Mouse (Mus musculus) CH12.LX (cell line): ENCODE results near the gene Pdgfa. TPM values are rescaled to one million over a fixed set of nuclear protein-coding genes. Genes with fewer than 3 reads are reported as not detected.

ENCODE experiments used
- DNase-seq: peaks from one replicate; pipeline ENCODE4 v3.0.0-alpha.2; 2013; ENCODE audit errors: extremely low read depth
- H3K27ac ChIP-seq: 2 replicates; pipeline ENCODE4 v1.5.1; 2012; ENCODE audit warnings: low read depth, mild to moderate bottlenecking, control low read depth, moderate library complexity; ENCODE audit not compliant: insufficient read depth
- H3K27me3 ChIP-seq: replicated peaks from 2 replicates; pipeline ENCODE3; 2012; ENCODE audit warnings: inconsistent platforms
- H3K36me3 ChIP-seq, 2 experiments: replicated peaks in 1 of 2; 2 replicates each; pipeline versions ENCODE3 to v1.6.1; 2012; ENCODE audit warnings: inconsistent platforms in 1 of 2, low read length in 1 of 2, mild to moderate bottlenecking in 1 of 2, mixed read lengths in 1 of 2, moderate library complexity in 1 of 2; ENCODE audit not compliant: control insufficient read depth in 1 of 2, insufficient read depth in 1 of 2
- H3K4me1 ChIP-seq, 2 experiments: 2 replicates each; pipeline ENCODE4 v1.6.1; 2012; ENCODE audit warnings: inconsistent platforms in 1 of 2, moderate library complexity in 1 of 2; ENCODE audit not compliant: insufficient read depth in 2 of 2, control insufficient read depth in 1 of 2
- H3K4me2 ChIP-seq: 2 replicates; pipeline ENCODE4 v1.6.1; 2012; ENCODE audit warnings: low read depth, mild to moderate bottlenecking, control low read depth; ENCODE audit not compliant: poor library complexity, insufficient read depth, severe bottlenecking
- H3K4me3 ChIP-seq, 3 experiments: fragments of 150-350 bp in 1 of 3; sonication (generic) in 1 of 3; replicated peaks in 1 of 3; 2 replicates each; pipeline versions ENCODE3 to v1.5.1; 2011 to 2012; ENCODE audit warnings: low read depth in 2 of 3, low read length in 2 of 3, mild to moderate bottlenecking in 2 of 3, moderate library complexity in 2 of 3, control low read depth in 1 of 3, improper control_type of control experiment in 1 of 3, inconsistent platforms in 1 of 3, mixed read lengths in 1 of 3; ENCODE audit not compliant: poor library complexity in 1 of 3
- H3K79me2 ChIP-seq: replicated peaks from 2 replicates; pipeline ENCODE4 v1.6.1; 2012; ENCODE audit warnings: mild to moderate bottlenecking, moderate library complexity; ENCODE audit not compliant: control insufficient read depth, poor library complexity, insufficient read depth, severe bottlenecking; ENCODE audit errors: extremely low read depth
- H3K9ac ChIP-seq: 2 replicates; pipeline ENCODE4 v1.6.1; 2012; ENCODE audit warnings: low read depth, mild to moderate bottlenecking, control low read depth, moderate library complexity; ENCODE audit not compliant: insufficient read depth
- H3K9me3 ChIP-seq: replicated peaks from 2 replicates; pipeline ENCODE3; 2012; ENCODE audit warnings: low read length, inconsistent platforms, mixed read lengths
- BHLHE40 ChIP-seq: IDR thresholded peaks from 2 replicates; pipeline ENCODE4 v1.6.1; 2011; ENCODE audit warnings: mild to moderate bottlenecking, low read depth, low read length, improper control_type of control experiment
- CHD1 ChIP-seq: IDR thresholded peaks from 2 replicates; pipeline ENCODE4 v1.6.1; 2012; ENCODE audit warnings: low read depth, low read length, improper control_type of control experiment, inconsistent platforms
- EP300 ChIP-seq: IDR thresholded peaks from 2 replicates; pipeline ENCODE4 v1.6.1; 2011; ENCODE audit warnings: low read length, improper control_type of control experiment
- ETS1 ChIP-seq: conservative IDR thresholded peaks from 2 replicates; pipeline ENCODE4 v1.6.1; 2012; ENCODE audit warnings: low read depth, mild to moderate bottlenecking, inconsistent platforms, low read length, improper control_type of control experiment, moderate library complexity
- GABPA ChIP-seq: IDR thresholded peaks from 2 replicates; pipeline ENCODE4 v1.6.1; 2012; ENCODE audit warnings: low read depth, low read length, improper control_type of control experiment, inconsistent platforms; ENCODE audit not compliant: insufficient replicate concordance
- HCFC1 ChIP-seq: IDR thresholded peaks from 2 replicates; pipeline ENCODE4 v1.6.1; 2012; ENCODE audit warnings: low read depth, mild to moderate bottlenecking, inconsistent platforms, low read length, improper control_type of control experiment
- IRF4 ChIP-seq: IDR thresholded peaks from 2 replicates; pipeline ENCODE4 v1.6.1; 2014; ENCODE audit warnings: low read depth, mild to moderate bottlenecking, inconsistent platforms, low read length, improper control_type of control experiment
- MAZ ChIP-seq: IDR thresholded peaks from 2 replicates; pipeline ENCODE4 v1.6.1; 2012; ENCODE audit warnings: low read depth, mild to moderate bottlenecking, inconsistent platforms, low read length, improper control_type of control experiment, moderate library complexity
- MXI1 ChIP-seq: IDR thresholded peaks from 2 replicates; pipeline ENCODE4 v1.6.1; 2011; ENCODE audit warnings: mild to moderate bottlenecking, low read depth, low read length, improper control_type of control experiment
- NRF1 ChIP-seq: IDR thresholded peaks from 2 replicates; pipeline ENCODE4 v1.6.1; 2014; ENCODE audit warnings: low read depth, mild to moderate bottlenecking, inconsistent platforms, low read length, improper control_type of control experiment, moderate library complexity
- TBP ChIP-seq: conservative IDR thresholded peaks from 2 replicates; pipeline ENCODE4 v1.6.1; 2011; ENCODE audit warnings: low read depth, low read length, improper control_type of control experiment
- TCF12 ChIP-seq: IDR thresholded peaks from 2 replicates; pipeline ENCODE4 v1.6.1; 2014; ENCODE audit warnings: low read depth, mild to moderate bottlenecking, inconsistent platforms, low read length, improper control_type of control experiment
- USF1 ChIP-seq: IDR thresholded peaks from 2 replicates; pipeline ENCODE4 v1.6.1; 2014; ENCODE audit warnings: low read depth, mild to moderate bottlenecking, inconsistent platforms, low read length, improper control_type of control experiment
- ZKSCAN1 ChIP-seq: IDR thresholded peaks from 2 replicates; pipeline ENCODE4 v1.6.1; 2012; ENCODE audit warnings: low read depth, inconsistent platforms, low read length, improper control_type of control experiment, borderline replicate concordance
- dilution Hi-C: fragments of 300-500 bp; cut with MboI; formaldehyde crosslinking; loops from 2 replicates; pipeline ENCODE4 v1.14.3; 2020; ENCODE audit warnings: low sequenced_read_pairs; ENCODE audit not compliant: extremely low pct_unique_long_range_greater_than_20kb, extremely low pct_ligation_motif_present
- in situ Hi-C: fragments of 300-500 bp; cut with MboI; formaldehyde crosslinking; loops from 3 replicates; pipeline ENCODE4 v1.14.3; 2019; ENCODE audit warnings: low sequenced_read_pairs, low pct_ligation_motif_present, low pct_unique_long_range_greater_than_20kb, mixed read lengths
- polyA plus RNA-seq: library from polyadenylated mRNA; unstranded; fragments of >175 nt; gene quantifications from 2 replicates; pipeline ENCODE4 v1.2.1, GENCODE M21; 2012; ENCODE audit warnings: low read depth; ENCODE audit not compliant: insufficient read length
- total RNA-seq, 2 experiments: library from RNA; depleted of rRNA; stranded (reverse); fragments of 300-350 nt in 1 of 2; fragments of >200 nt in 1 of 2; gene quantifications; 2 replicates each; pipeline ENCODE4 v1.2.3; 2012 to 2014

Gene Pdgfa
- 20.3 and 26.5 TPM in 2 replicates for total RNA-seq (2012; rRNA removed)
- 24.4 and 30.7 TPM in 2 replicates for total RNA-seq (2014; rRNA removed)
- polyA plus RNA-seq, result 22.2 and 27.5 TPM in 2 replicates

DNA sequence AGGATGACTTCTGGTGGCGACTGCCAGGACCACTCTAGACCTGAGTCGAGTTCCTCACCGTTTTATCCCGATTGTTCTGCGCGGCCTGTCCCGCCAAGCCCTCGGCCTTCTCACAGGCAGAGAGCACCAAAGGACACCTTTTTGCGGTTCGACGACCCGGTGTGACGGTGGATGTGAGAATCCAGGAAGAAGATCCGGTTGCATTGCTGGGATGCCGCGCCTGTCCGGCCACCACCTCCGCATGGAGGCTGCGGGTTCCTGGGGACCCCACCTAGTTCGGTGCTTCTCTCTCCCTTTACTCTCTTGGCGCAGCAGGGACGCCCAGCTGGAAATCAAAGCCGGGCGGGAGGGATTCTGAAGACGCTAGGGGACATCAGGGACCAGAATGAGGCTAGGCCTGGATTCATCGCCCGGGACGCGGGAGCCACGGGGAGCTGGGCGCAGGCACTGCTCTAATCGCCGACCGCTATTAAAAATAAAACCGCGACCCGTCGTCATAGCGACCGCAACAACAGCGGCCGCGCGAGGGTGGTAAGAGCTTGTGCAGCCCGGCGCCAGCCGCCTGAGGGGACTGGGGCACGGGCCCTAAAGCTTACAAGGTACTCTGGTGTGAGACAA is at the start of gene Pdgfa:
Gene Pdgfa, minus strand, starts transcription at position 200 of the 618 bp plus-strand sequence.
- Histone ChIP-seq H3K27ac (no peak within 1 kb of the TSS), H3K4me1 (peaks cover 4 to 24% of the 10 kb centered on the region in 2 experiments; a peak in 3 of 4 replicates), H3K4me2 (peak within 1 kb of the TSS; percentile 21), H3K9me3 (peaks cover 16% of the 10 kb centered on the region), H3K36me3 (peaks cover 0 to 16% of the 10 kb centered on the region in 2 experiments), H3K4me3 (peak within 1 kb of the TSS in 2 of 3 experiments; percentile 83 to 88), H3K27me3 (no peaks in the 10 kb centered on the region), H3K9ac (0 out of 2 replicates have a peak within 1 kb of the TSS, but pooled peaks have one; percentile 91)
- dilution Hi-C loops (no loop called here), in situ Hi-C loops (no loop called here)
- DNase-seq, result no peak
- TF ChIP-seq MAZ (no peak), ZKSCAN1 (no peak), GABPA (no peak), CHD1 (no peak), ETS1 (no peak), TBP (no peak), IRF4 (no peak), TCF12 (no peak), USF1 (no peak), HCFC1 (no peak), EP300 (no peak), BHLHE40 (no peak)
- TF ChIP-seq, all 38 proteins: peak for 0
- H3K79me2 ChIP-seq, result peaks cover 11% of the 10 kb centered on the region

DNA sequence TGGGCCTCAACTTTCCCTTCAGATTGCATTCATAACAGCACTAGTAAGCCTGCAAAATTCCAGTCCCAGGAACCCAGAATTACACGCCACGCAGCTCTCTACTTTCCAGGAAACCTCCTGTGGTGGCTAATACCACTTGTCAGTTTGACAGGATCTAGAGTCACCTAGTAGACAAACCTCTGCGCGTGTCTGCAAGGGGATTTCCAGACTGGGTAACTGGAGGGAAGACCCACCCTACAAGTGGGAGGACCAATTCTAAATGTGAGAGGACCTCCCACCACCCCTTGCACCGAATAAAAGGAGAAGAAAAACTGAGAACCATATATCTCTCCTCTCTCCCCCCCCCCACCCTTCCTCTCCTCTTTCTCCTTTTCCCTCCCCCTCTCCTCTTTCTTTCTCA is 49.5 kb upstream of the Pdgfa start:
- dilution Hi-C loops (no loop called here), in situ Hi-C loops (no loop called here)
- Histone ChIP-seq H3K79me2 (no peaks in the 10 kb centered on the region), H3K9ac (no peak overlapping the region), H3K4me2 (peak overlapping the region; percentile 42; the same call in 1 of the 2 replicates), H3K4me1 (peaks cover 0 to 46% of the 10 kb centered on the region in 2 experiments; a peak in 3 of 4 replicates), H3K9me3 (no peaks in the 10 kb centered on the region), H3K36me3 (no peaks in the 10 kb centered on the region), H3K27me3 (no peaks in the 10 kb centered on the region), H3K27ac (no peak overlapping the region), H3K4me3 (no peak overlapping the region)
- peak; percentile 71 for DNase-seq
- TF ChIP-seq MXI1, result 0 out of 2 replicates have a peak, but pooled peaks have one; percentile 25
- TF ChIP-seq NRF1, result no peak; the same call in 1 of the 2 replicates
